14 mouse cellular contexts compared by ENCODE assay signal in genomic region chr4:52301653-52302052, GRCm38 (mm10).
DNase-seq lines count a peak whose midpoint lies in the region; ATAC-seq and TF ChIP-seq lines count a peak whose summit lies in the region.
"Had no signal": no experiment of that assay in that cellular context is flagged by ENCODE, and none has a peak within 500 bp of the region (broad histone marks: within the 10 kb centered on the region; RNA-seq: fewer than 3 reads in every experiment).

No protein-coding gene starts in this region.

- no peak for ATAC-seq in forebrain, postnatal 0 days
- no peak for ATAC-seq in limb, embryonic 14.5 days (ENCODE audit: low FRiP score, low read depth)

- H3K9me3 ChIP-seq in forebrain, postnatal 0 days (ENCODE audit: low read length) = no peaks in the 10 kb centered on the region
- no peaks in the 10 kb centered on the region for H3K9me3 ChIP-seq in forebrain, embryonic 10.5 days
- no peaks in the 10 kb centered on the region for H3K9me3 ChIP-seq in limb, embryonic 14.5 days (ENCODE audit: control insufficient read depth, low read length)
- H3K9me3 ChIP-seq in limb, embryonic 10.5 days (replicated peaks) = no peaks in the 10 kb centered on the region

- H3K9ac ChIP-seq in forebrain, postnatal 0 days = no peak overlapping the region
- no peak overlapping the region for H3K9ac ChIP-seq in limb, embryonic 14.5 days (ENCODE audit: low read depth, low read length, severe bottlenecking)

- H3K27ac ChIP-seq in forebrain, postnatal 0 days (ENCODE audit: low read depth, low read length) = no peak overlapping the region
- no peak overlapping the region for H3K27ac ChIP-seq in forebrain, embryonic 10.5 days
- H3K27ac ChIP-seq in limb, embryonic 14.5 days (replicated peaks; ENCODE audit: low read depth, low read length) = no peak overlapping the region
- no peak overlapping the region for H3K27ac ChIP-seq in limb, embryonic 10.5 days

- H3K36me3 ChIP-seq in forebrain, postnatal 0 days (ENCODE audit: insufficient read depth) = no peaks in the 10 kb centered on the region
- H3K36me3 ChIP-seq in forebrain, embryonic 10.5 days (replicated peaks) = no peaks in the 10 kb centered on the region
- H3K36me3 ChIP-seq in limb, embryonic 14.5 days (ENCODE audit: control insufficient read depth, insufficient read depth, low read length) = no peaks in the 10 kb centered on the region
- no peaks in the 10 kb centered on the region for H3K36me3 ChIP-seq in limb, embryonic 10.5 days

- no peaks in the 10 kb centered on the region for H3K4me1 ChIP-seq in forebrain, postnatal 0 days (ENCODE audit: insufficient read depth)
- no peaks in the 10 kb centered on the region for H3K4me1 ChIP-seq in forebrain, embryonic 10.5 days
- H3K4me1 ChIP-seq in limb, embryonic 14.5 days (ENCODE audit: control insufficient read depth, insufficient read depth, low read length) = no peaks in the 10 kb centered on the region
- no peaks in the 10 kb centered on the region for H3K4me1 ChIP-seq in limb, embryonic 10.5 days

- no peak for TF ChIP-seq POLR2A in limb, embryonic 14.5 days (IDR thresholded peaks at IDR 0.05; ENCODE audit: borderline replicate concordance, extremely low read depth, insufficient read depth, insufficient read length)

- peak; percentile 62 for DNase-seq in forebrain, postnatal 0 days
- DNase-seq in forebrain, embryonic 10.5 days (ENCODE audit: extremely low spot score, low spot score) = no peak
- peak; percentile 49 for DNase-seq in limb, embryonic 14.5 days (ENCODE audit: low spot score)
- DNase-seq in limb, embryonic 10.5 days (ENCODE audit: low spot score) = no peak
- peak; percentile 2 for DNase-seq in NIH3T3 (ENCODE audit: low read depth)
- DNase-seq in hindlimb bud, embryonic 11.5 days (ENCODE audit: extremely low spot score, low read depth, low spot score) = peak; percentile 6
- no peak for DNase-seq in right cerebral cortex, postnatal 25 days
- no peak for DNase-seq in thymus, postnatal 36 days
- DNase-seq: adrenal gland, adult 8-10 months; cerebellum, postnatal 25 days; heart, adult 18-20 months; kidney, adult 18-20 months had no signal

- no peak overlapping the region for H3K4me2 ChIP-seq in forebrain, postnatal 0 days (ENCODE audit: low read depth)
- no peak overlapping the region for H3K4me2 ChIP-seq in limb, embryonic 14.5 days (replicated peaks; ENCODE audit: low read depth, low read length, severe bottlenecking)
- H3K4me2 ChIP-seq: liver, embryonic 11.5 days; midbrain, embryonic 11.5 days had no signal

- H3K27me3 ChIP-seq in forebrain, postnatal 0 days (ENCODE audit: insufficient read depth, low read length) = no peaks in the 10 kb centered on the region
- no peaks in the 10 kb centered on the region for H3K27me3 ChIP-seq in forebrain, embryonic 10.5 days (ENCODE audit: poor library complexity, severe bottlenecking)
- H3K27me3 ChIP-seq in limb, embryonic 14.5 days (ENCODE audit: control insufficient read depth, insufficient read depth, low read length) = no peaks in the 10 kb centered on the region
- no peaks in the 10 kb centered on the region for H3K27me3 ChIP-seq in limb, embryonic 10.5 days (ENCODE audit: low read depth, poor library complexity, severe bottlenecking)

- no peak overlapping the region for H3K4me3 ChIP-seq in forebrain, postnatal 0 days (ENCODE audit: low read depth, low read length)
- H3K4me3 ChIP-seq in forebrain, embryonic 10.5 days = no peak overlapping the region
- no peak overlapping the region for H3K4me3 ChIP-seq in limb, embryonic 14.5 days (replicated peaks; ENCODE audit: low read length)
- no peak overlapping the region for H3K4me3 ChIP-seq in limb, embryonic 10.5 days

- WGBS in forebrain, postnatal 0 days = 57% methylated on average over 2 of the region's 2 CpGs
- 69% methylated on average over 2 of the region's 2 CpGs for WGBS in forebrain, embryonic 10.5 days
- 50% methylated on average over 2 of the region's 2 CpGs for WGBS in limb, embryonic 14.5 days
- 76% methylated on average over 2 of the region's 2 CpGs for WGBS in limb, embryonic 10.5 days

- TF ChIP-seq CTCF in forebrain, postnatal 0 days (IDR thresholded peaks at IDR 0.05; ENCODE audit: low read depth) = peak; percentile 59

Comparison
In these comparisons a context has a peak if more than half of its experiments do, and no peak if none do; other contexts are left out.
1. DNase-seq: peak in forebrain, postnatal 0 days (single experiment), limb, embryonic 14.5 days (single experiment), NIH3T3 (single experiment) and hindlimb bud, embryonic 11.5 days (single experiment); none in forebrain, embryonic 10.5 days (single experiment), limb, embryonic 10.5 days (single experiment), right cerebral cortex, postnatal 25 days (single experiment) and thymus, postnatal 36 days (0 of 2).